ENCODE assay signal across 8 mouse cellular contexts in the genomic region with DNA sequence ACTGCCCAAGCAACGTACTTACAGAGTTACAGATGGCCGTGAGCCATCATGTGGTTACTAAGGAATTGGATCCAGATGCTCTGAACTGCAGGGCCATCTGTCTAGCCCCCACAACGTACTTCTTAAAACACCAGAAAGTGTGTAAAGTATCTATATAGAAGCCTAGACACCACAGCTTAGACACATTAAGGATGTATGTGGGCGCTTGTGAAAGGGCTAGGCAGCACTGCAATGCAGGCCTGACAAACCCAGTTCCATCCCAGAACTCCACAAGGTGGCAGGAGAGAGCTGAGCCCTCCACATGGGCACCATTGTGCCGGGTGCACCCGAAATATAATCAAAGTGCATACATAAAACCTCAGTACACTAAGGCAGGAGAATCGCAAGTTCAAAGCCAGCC. TPM values are rescaled to one million over a fixed set of nuclear protein-coding genes. Genes with fewer than 3 reads are reported as not detected.
DNase-seq lines count a peak whose midpoint lies in the region; ATAC-seq lines count a peak whose summit lies in the region.

No protein-coding gene starts in this region.

- H3K9ac ChIP-seq in kidney, embryonic 16.5 days (replicated peaks; ENCODE audit: low read length) = no peak overlapping the region
- no peak overlapping the region for H3K9ac ChIP-seq in limb, embryonic 13.5 days

- no peak overlapping the region for H3K4me3 ChIP-seq in kidney, embryonic 16.5 days (ENCODE audit: low read length)
- H3K4me3 ChIP-seq in limb, embryonic 13.5 days = no peak overlapping the region

- H3K4me1 ChIP-seq in kidney, embryonic 16.5 days (ENCODE audit: insufficient read depth, low read length) = no peaks in the 10 kb centered on the region
- peaks cover 14% of the 10 kb centered on the region for H3K4me1 ChIP-seq in limb, embryonic 13.5 days

- peak; percentile 66 for DNase-seq in urinary bladder, postnatal 14 days (ENCODE audit: low spot score)
- no peak for DNase-seq in urinary bladder, adult 2 months (ENCODE audit: low spot score)
- peak; percentile 33 for DNase-seq in cerebellum, adult 8-10 months
- peak; percentile 88 for DNase-seq in frontal cortex, adult 2 months (ENCODE audit: extremely low spot score in 1 of 2, low spot score in 1 of 2)
- DNase-seq in natural killer cell, adult 2 months (ENCODE audit: low spot score in 2 of 2) = peak; percentile 16 to 35
- DNase-seq in thymus, postnatal 25 days = peak; percentile 58

- no peak overlapping the region for H3K4me2 ChIP-seq in kidney, embryonic 16.5 days (replicated peaks; ENCODE audit: low read depth, low read length)
- no peak overlapping the region for H3K4me2 ChIP-seq in limb, embryonic 13.5 days (replicated peaks)

- WGBS in kidney, embryonic 16.5 days = 55% methylated on average over 7 of the region's 7 CpGs
- 22% methylated on average over 7 of the region's 7 CpGs for WGBS in limb, embryonic 13.5 days

- H3K27me3 ChIP-seq in kidney, embryonic 16.5 days (ENCODE audit: insufficient read depth, low read length) = no peaks in the 10 kb centered on the region
- no peaks in the 10 kb centered on the region for H3K27me3 ChIP-seq in limb, embryonic 13.5 days

- no peak overlapping the region for H3K27ac ChIP-seq in kidney, embryonic 16.5 days (ENCODE audit: low read length)
- 0 out of 2 replicates have a peak overlapping the region, but pooled peaks have one; percentile 16 for H3K27ac ChIP-seq in limb, embryonic 13.5 days

- H3K9me3 ChIP-seq in kidney, embryonic 16.5 days (ENCODE audit: low read length) = no peaks in the 10 kb centered on the region
- H3K9me3 ChIP-seq in limb, embryonic 13.5 days = no peaks in the 10 kb centered on the region

- peaks cover 10% of the 10 kb centered on the region; the same call in 1 of the 2 replicates for H3K36me3 ChIP-seq in kidney, embryonic 16.5 days (ENCODE audit: insufficient read depth, low read length)
- peaks cover 19% of the 10 kb centered on the region for H3K36me3 ChIP-seq in limb, embryonic 13.5 days

- ATAC-seq in kidney, embryonic 16.5 days (ENCODE audit: low FRiP score, low TSS enrichment) = peak; percentile 57; the same call in 1 of the 2 replicates
- peak; percentile 95 for ATAC-seq in limb, embryonic 13.5 days (ENCODE audit: low FRiP score, low read depth)

RNA-seq across cellular contexts. Expression of a gene that starts 37.2 kb away (rescaled TPM):
- polyA plus RNA-seq in urinary bladder, adult 2 months (2012; rRNA removed) = 35.8 and 63.0 TPM in 2 replicates
- 36.4 and 38.3 TPM in 2 replicates for polyA plus RNA-seq in frontal cortex, adult 2 months (2012; rRNA removed)
- 77.1 and 82.6 TPM in 2 replicates for polyA plus RNA-seq in kidney, embryonic 16.5 days (2015; fragmentation: Nextera tagmentation; extraction: Ambion mirVana)
- 58.7 and 60.4 TPM in 2 replicates for polyA plus RNA-seq in limb, embryonic 13.5 days (2015; fragmentation: Nextera tagmentation; extraction: Ambion mirVana)

RNA-seq across cellular contexts. Expression of a gene that starts 54.6 kb away (rescaled TPM):
- polyA plus RNA-seq in urinary bladder, adult 2 months (2012; rRNA removed) = 71.6 and 95.8 TPM in 2 replicates
- 62.8 and 76.8 TPM in 2 replicates for polyA plus RNA-seq in frontal cortex, adult 2 months (2012; rRNA removed)
- polyA plus RNA-seq in kidney, embryonic 16.5 days (2015; fragmentation: Nextera tagmentation; extraction: Ambion mirVana) = 18.8 and 20.0 TPM in 2 replicates
- 8.6 and 9.2 TPM in 2 replicates for polyA plus RNA-seq in limb, embryonic 13.5 days (2015; fragmentation: Nextera tagmentation; extraction: Ambion mirVana)
